Mouse (Mus musculus) midbrain, embryonic 11.5 days (tissue): ENCODE measurements at regions not wholly inside any gene's neighbourhood (a gene's known extent, or its start where the extent isn't known, plus 50 kb on each side); places are given as distances from the start of the nearest gene placed in this dataset.

Experiments used
- ATAC-seq: fragments of 200-750 bp; cut with Nextera tagmentation; 2 replicates; pipeline ENCODE4 v1.8.0; 2017; ENCODE audit warnings: moderate TSS enrichment, moderate library complexity; ENCODE audit not compliant: low FRiP score
- DNase-seq: peaks from one replicate; pipeline ENCODE4 v3.0.0; 2015; ENCODE audit warnings: low spot score; ENCODE audit errors: missing footprints
- H3K27ac ChIP-seq: fragments of 300-500 bp; sonication (generic); 2 replicates; pipeline ENCODE4 v1.5.1; 2014; ENCODE audit warnings: low read depth, low read length
- H3K27me3 ChIP-seq: fragments of 300-500 bp; sonication (generic); 2 replicates; pipeline ENCODE4 v1.6.1; 2014; ENCODE audit warnings: mild to moderate bottlenecking, low read length, moderate library complexity, mixed read lengths; ENCODE audit not compliant: control insufficient read depth, insufficient read depth
- H3K36me3 ChIP-seq: fragments of 300-500 bp; sonication (generic); 2 replicates; pipeline ENCODE4 v1.6.1; 2014; ENCODE audit warnings: mild to moderate bottlenecking, low read length, moderate library complexity, mixed read lengths; ENCODE audit not compliant: control insufficient read depth, insufficient read depth
- H3K4me1 ChIP-seq: fragments of 300-500 bp; sonication (generic); 2 replicates; pipeline ENCODE4 v1.6.1; 2014; ENCODE audit warnings: low read length; ENCODE audit not compliant: control insufficient read depth, insufficient read depth
- H3K4me2 ChIP-seq: fragments of 300-500 bp; sonication (generic); 2 replicates; pipeline ENCODE4 v1.6.1; 2014; ENCODE audit warnings: mild to moderate bottlenecking, moderate library complexity
- H3K4me3 ChIP-seq: fragments of 300-500 bp; sonication (generic); 2 replicates; pipeline ENCODE4 v1.5.1; 2014; ENCODE audit warnings: low read depth, low read length
- H3K9ac ChIP-seq: fragments of 300-500 bp; sonication (generic); 2 replicates; pipeline ENCODE4 v1.6.1; 2014; ENCODE audit warnings: low read length
- H3K9me3 ChIP-seq: fragments of 300-500 bp; sonication (generic); 2 replicates; pipeline ENCODE4 v1.6.1; 2016; ENCODE audit warnings: low read length; ENCODE audit not compliant: control insufficient read depth
- WGBS: fragments of 180-500 bp; shearing (Covaris S2); extraction: QIAGEN DNeasy Blood & Tissue Kit; methylation state at CpG from one replicate; pipeline ENCODE4 v1.1.7; 2014; 5-methylcytosine and 5-hydroxymethylcytosine counted together

DNA sequence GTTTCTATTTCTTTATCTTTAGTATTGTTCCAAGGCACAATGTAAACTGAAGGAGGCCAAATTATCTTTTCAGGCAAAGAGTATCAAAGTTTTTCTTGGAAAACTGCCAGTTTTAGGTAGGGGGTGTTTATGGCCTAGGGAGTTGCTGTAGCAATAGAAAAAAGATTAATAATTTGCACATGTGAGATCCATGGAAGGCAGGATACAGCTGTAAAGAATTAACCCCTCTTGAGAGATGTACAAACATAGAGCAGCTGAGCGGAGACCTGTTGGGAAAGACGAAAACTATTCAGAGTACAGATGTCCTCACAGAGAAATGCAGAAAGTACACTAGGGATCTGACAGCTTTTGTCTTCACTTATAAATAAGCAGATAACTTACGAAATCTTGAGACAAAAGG lies 176.8 kb downstream of the Fign start:
- Histone ChIP-seq H3K4me1 (peaks cover 4% of the 10 kb centered on the region), H3K9ac (no peak overlapping the region), H3K4me2 (no peak overlapping the region), H3K9me3 (no peaks in the 10 kb centered on the region), H3K27ac (no peak overlapping the region), H3K4me3 (no peak overlapping the region), H3K27me3 (no peaks in the 10 kb centered on the region), H3K36me3 (no peaks in the 10 kb centered on the region)
- ATAC-seq (no peak), DNase-seq (no peak)
- 57% methylated on average over 3 of the region's 3 CpGs for WGBS

- Histone ChIP-seq H3K27me3 (no peaks in the 10 kb centered on the region), H3K9ac (no peak overlapping the region), H3K27ac (no peak overlapping the region), H3K4me1 (no peaks in the 10 kb centered on the region), H3K36me3 (no peaks in the 10 kb centered on the region), H3K4me3 (no peak overlapping the region), H3K4me2 (no peak overlapping the region), H3K9me3 (no peaks in the 10 kb centered on the region)
- no peak for ATAC-seq
- 86% methylated on average over 4 of the region's 4 CpGs for WGBS
- DNase-seq = no peak
These were observed 177.8 kb downstream of the Fign start for GRCm38 (mm10) chr2:63920019-63920418.

- Histone ChIP-seq H3K4me1 (no peaks in the 10 kb centered on the region), H3K27me3 (no peaks in the 10 kb centered on the region), H3K4me2 (no peak overlapping the region), H3K36me3 (no peaks in the 10 kb centered on the region), H3K27ac (no peak overlapping the region), H3K4me3 (no peak overlapping the region), H3K9me3 (no peaks in the 10 kb centered on the region), H3K9ac (no peak overlapping the region)
- ATAC-seq (no peak), DNase-seq (no peak)
These were observed 197.2 kb downstream of the Fign start for GRCm38 (mm10) chr2:63900644-63901043.

- H3K4me2 ChIP-seq = no peak overlapping the region
- ATAC-seq (no peak), DNase-seq (peak; percentile 62)
- WGBS = 85% methylated on average over 6 of the region's 6 CpGs
- H3K9ac ChIP-seq = no peak overlapping the region
- H3K27ac ChIP-seq = no peak overlapping the region
- no peaks in the 10 kb centered on the region for H3K36me3 ChIP-seq
- H3K4me3 ChIP-seq = no peak overlapping the region
- H3K27me3 ChIP-seq = no peaks in the 10 kb centered on the region
- no peaks in the 10 kb centered on the region for H3K9me3 ChIP-seq
- H3K4me1 ChIP-seq = no peaks in the 10 kb centered on the region
These were observed 219.4 kb downstream of the Fign start for GRCm38 (mm10) chr2:63878477-63878876.

DNA sequence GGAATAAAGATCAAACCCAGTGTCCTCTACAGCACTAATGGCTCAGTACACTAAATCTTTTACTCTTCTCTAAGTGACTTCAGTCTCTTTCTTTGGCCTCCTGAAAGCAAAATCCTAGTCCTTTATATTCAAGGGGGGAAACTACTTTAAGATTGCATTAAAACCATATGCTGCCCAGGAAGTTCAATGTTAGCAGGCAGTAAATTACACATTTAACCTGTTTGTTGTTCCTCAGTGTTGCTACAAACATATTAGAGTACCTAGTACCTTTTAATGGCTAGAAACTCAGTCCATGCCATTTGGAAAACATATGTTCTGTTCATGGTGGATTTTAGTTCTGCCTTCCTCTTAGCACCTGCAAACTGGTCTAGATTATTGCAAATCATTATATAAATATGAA lies 220.5 kb downstream of the Fign start:
- H3K36me3 ChIP-seq = no peaks in the 10 kb centered on the region
- no peaks in the 10 kb centered on the region for H3K27me3 ChIP-seq
- H3K9ac ChIP-seq = no peak overlapping the region
- DNase-seq (no peak), ATAC-seq (no peak)
- no peaks in the 10 kb centered on the region for H3K4me1 ChIP-seq
- H3K4me3 ChIP-seq = no peak overlapping the region
- H3K4me2 ChIP-seq = no peak overlapping the region
- no peaks in the 10 kb centered on the region for H3K9me3 ChIP-seq
- no peak overlapping the region for H3K27ac ChIP-seq

- ATAC-seq (no peak), DNase-seq (no peak)
These were observed 221.5 kb downstream of the Fign start for GRCm38 (mm10) chr2:63876375-63876774.

GRCm38 (mm10) chr2:63875101-63875500 lies 222.7 kb downstream of the Fign start:
- Histone ChIP-seq H3K9me3 (no peaks in the 10 kb centered on the region), H3K4me2 (no peak overlapping the region), H3K36me3 (no peaks in the 10 kb centered on the region), H3K27ac (no peak overlapping the region), H3K9ac (no peak overlapping the region), H3K4me3 (no peak overlapping the region), H3K27me3 (no peaks in the 10 kb centered on the region), H3K4me1 (no peaks in the 10 kb centered on the region)
- no peak for ATAC-seq
- 28% methylated on average over 4 of the region's 4 CpGs for WGBS
- no peak for DNase-seq

More at GRCm38 (mm10) chr2:63876375-63876774, 221.5 kb downstream of the Fign start:
- H3K4me2 ChIP-seq = no peak overlapping the region
- 28% methylated on average over 3 of the region's 3 CpGs for WGBS
- no peak overlapping the region for H3K4me3 ChIP-seq
- no peaks in the 10 kb centered on the region for H3K4me1 ChIP-seq
- no peak overlapping the region for H3K9ac ChIP-seq
- no peak overlapping the region for H3K27ac ChIP-seq
- no peaks in the 10 kb centered on the region for H3K9me3 ChIP-seq
- H3K27me3 ChIP-seq = no peaks in the 10 kb centered on the region
- H3K36me3 ChIP-seq = no peaks in the 10 kb centered on the region

DNA sequence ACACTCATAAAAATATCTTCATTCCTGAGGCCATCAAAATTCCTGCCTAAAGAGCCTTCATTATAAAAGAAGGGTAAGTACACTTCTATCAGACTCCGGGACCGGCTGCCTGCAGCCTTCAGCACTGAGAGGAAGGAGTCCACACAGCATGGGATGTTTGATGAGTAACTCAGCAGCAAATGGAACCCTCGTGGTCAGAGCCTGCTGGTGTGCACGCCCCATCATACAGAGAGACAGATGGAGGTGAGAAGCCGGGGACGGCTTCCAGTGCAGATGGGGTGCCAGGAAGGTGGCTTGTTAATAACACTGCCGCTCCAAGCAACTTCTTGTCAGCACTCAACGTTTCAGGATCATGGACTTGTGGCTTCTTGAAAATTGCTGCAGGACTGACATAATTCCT lies 231.3 kb downstream of the Fign start:
- ATAC-seq (no peak), DNase-seq (no peak)
- no peaks in the 10 kb centered on the region for H3K4me1 ChIP-seq
- H3K4me3 ChIP-seq = no peak overlapping the region
- H3K36me3 ChIP-seq = no peaks in the 10 kb centered on the region
- H3K4me2 ChIP-seq = no peak overlapping the region
- H3K27ac ChIP-seq = no peak overlapping the region
- H3K27me3 ChIP-seq = no peaks in the 10 kb centered on the region
- H3K9me3 ChIP-seq = no peaks in the 10 kb centered on the region
- WGBS = 73% methylated on average over 8 of the region's 8 CpGs
- H3K9ac ChIP-seq = no peak overlapping the region

- Histone ChIP-seq H3K9ac (no peak overlapping the region), H3K9me3 (no peaks in the 10 kb centered on the region), H3K27me3 (no peaks in the 10 kb centered on the region), H3K27ac (no peak overlapping the region), H3K4me2 (no peak overlapping the region), H3K4me3 (no peak overlapping the region), H3K36me3 (no peaks in the 10 kb centered on the region), H3K4me1 (no peaks in the 10 kb centered on the region)
- DNase-seq = no peak
- no peak for ATAC-seq
- WGBS = 78% methylated on average over 3 of the region's 3 CpGs
These were observed 236.0 kb downstream of the Fign start for GRCm38 (mm10) chr2:63861821-63862220.

DNA sequence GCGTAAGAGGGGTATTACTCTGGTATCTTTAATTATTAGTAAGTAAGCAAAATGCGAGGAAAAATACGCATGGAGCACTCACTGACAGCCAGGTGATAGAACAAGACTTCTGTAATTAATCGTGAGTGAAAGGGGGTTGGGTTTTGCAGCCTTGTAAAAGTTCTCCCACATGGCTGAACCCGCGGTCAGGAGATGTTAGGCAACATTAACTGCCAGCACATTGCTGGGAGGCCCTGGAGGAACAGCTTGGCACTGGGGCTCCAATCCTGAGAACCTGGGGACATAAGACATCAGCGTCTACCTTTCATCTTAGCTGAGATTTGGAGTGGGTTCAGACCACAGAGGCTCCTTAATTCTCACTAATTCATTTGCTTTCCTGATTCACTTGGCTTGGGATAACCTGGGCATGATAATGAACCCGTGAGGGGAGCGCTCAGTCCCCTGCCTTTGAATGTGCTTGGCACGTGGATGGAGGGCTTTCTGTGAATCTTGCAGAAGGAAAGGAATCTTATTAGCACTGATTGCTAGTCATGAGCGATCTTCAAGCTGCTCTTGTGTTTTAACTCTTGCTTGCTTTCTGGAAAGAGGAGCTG lies 241.3 kb downstream of the Fign start:
- no peaks in the 10 kb centered on the region; the same call in 1 of the 2 replicates for H3K4me1 ChIP-seq
- peak; percentile 83 for DNase-seq
- H3K4me3 ChIP-seq = no peak overlapping the region
- H3K27me3 ChIP-seq = no peaks in the 10 kb centered on the region
- WGBS = 56% methylated on average over 11 of the region's 11 CpGs
- H3K9ac ChIP-seq = no peak overlapping the region
- no peak for ATAC-seq
- no peak overlapping the region for H3K4me2 ChIP-seq
- H3K27ac ChIP-seq = no peak overlapping the region
- no peaks in the 10 kb centered on the region for H3K9me3 ChIP-seq
- no peaks in the 10 kb centered on the region for H3K36me3 ChIP-seq
